Mouse (Mus musculus) CD4-positive helper T cell, adult 2 months (primary cell): Measurements from ENCODE around the gene Swsap1.
A peak's percentile ranks its signal among the peaks of the same experiment; 100 is the strongest.

Experiments used
- DNase-seq: peaks from one replicate; pipeline ENCODE4 v3.0.0-alpha.2; 2012; ENCODE audit warnings: low read depth, missing footprints, low spot score

The Swsap1 gene

GRCm38 (mm10) chr9:21955570-21956281 is at the start of gene Swsap1:
Gene Swsap1, plus strand, starts transcription at chr9:21955755.
- DNase-seq, result peak; percentile 99

- DNase-seq, result peak; percentile 30
These were observed 47.3 kb upstream of the Swsap1 start for GRCm38 (mm10) chr9:21908216-21908615.

GRCm38 (mm10) chr9:21909474-21910223 is 45.9 kb upstream of the Swsap1 start:
- peak; percentile 26 for DNase-seq

- DNase-seq, result no peak
These were observed 38.6 kb upstream of the Swsap1 start for GRCm38 (mm10) chr9:21916851-21917492.

GRCm38 (mm10) chr9:21917493-21918034 is 38.0 kb upstream of the Swsap1 start:
- DNase-seq, result no peak

- DNase-seq, result peak; percentile 95
These were observed 37.4 kb upstream of the Swsap1 start, which contains the start of gene Rab3d for GRCm38 (mm10) chr9:21918035-21918592. Gene Rab3d, minus strand, starts transcription at chr9:21918192.

- DNase-seq, result no peak
These were observed 36.7 kb upstream of the Swsap1 start for GRCm38 (mm10) chr9:21918692-21919384.

GRCm38 (mm10) chr9:21923036-21923435 is 32.5 kb upstream of the Swsap1 start:
- no peak for DNase-seq

- DNase-seq, result no peak
These were observed 32.0 kb upstream of the Swsap1 start for GRCm38 (mm10) chr9:21923490-21924098.

GRCm38 (mm10) chr9:21924099-21924493 is 31.5 kb upstream of the Swsap1 start:
- DNase-seq, result no peak

GRCm38 (mm10) chr9:21925034-21925433 is 30.5 kb upstream of the Swsap1 start:
- no peak for DNase-seq

GRCm38 (mm10) chr9:21925506-21925905 is 30.0 kb upstream of the Swsap1 start:
- DNase-seq, result no peak

GRCm38 (mm10) chr9:21926155-21926554 is 29.4 kb upstream of the Swsap1 start:
- DNase-seq, result no peak

- DNase-seq, result no peak
These were observed 28.8 kb upstream of the Swsap1 start for GRCm38 (mm10) chr9:21926784-21927183.

- DNase-seq, result peak; percentile 53
These were observed 28.3 kb upstream of the Swsap1 start, which contains the start of the genes Ccdc159 and Tmem205 for GRCm38 (mm10) chr9:21927208-21927753. Gene Ccdc159, plus strand, starts transcription at chr9:21927471. Gene Tmem205, minus strand, starts transcription at chr9:21927556.

- DNase-seq, result no peak
These were observed 26.3 kb upstream of the Swsap1 start for GRCm38 (mm10) chr9:21929208-21929607.

- DNase-seq, result no peak
These were observed 23.5 kb upstream of the Swsap1 start for GRCm38 (mm10) chr9:21932006-21932405.

GRCm38 (mm10) chr9:21932445-21933137 is 23.0 kb upstream of the Swsap1 start:
- DNase-seq, result no peak

- DNase-seq, result no peak
These were observed 21.5 kb upstream of the Swsap1 start for GRCm38 (mm10) chr9:21934021-21934420.
